Mouse (Mus musculus) embryonic fibroblast, embryonic 13.5 days (primary cell): ENCODE results near the gene Eif2ak3.

Experiments
- CTCF ChIP-seq: IDR thresholded peaks from 2 replicates; pipeline ENCODE4 v1.5.1; 2011; ENCODE audit warnings: mild to moderate bottlenecking, control low read depth, low read length, moderate library complexity, borderline replicate concordance; ENCODE audit not compliant: insufficient read depth
- POLR2A ChIP-seq: IDR thresholded peaks from 2 replicates; pipeline ENCODE4 v1.6.1; 2011; ENCODE audit warnings: low read depth, mild to moderate bottlenecking, control low read depth, low read length, moderate library complexity

DNA sequence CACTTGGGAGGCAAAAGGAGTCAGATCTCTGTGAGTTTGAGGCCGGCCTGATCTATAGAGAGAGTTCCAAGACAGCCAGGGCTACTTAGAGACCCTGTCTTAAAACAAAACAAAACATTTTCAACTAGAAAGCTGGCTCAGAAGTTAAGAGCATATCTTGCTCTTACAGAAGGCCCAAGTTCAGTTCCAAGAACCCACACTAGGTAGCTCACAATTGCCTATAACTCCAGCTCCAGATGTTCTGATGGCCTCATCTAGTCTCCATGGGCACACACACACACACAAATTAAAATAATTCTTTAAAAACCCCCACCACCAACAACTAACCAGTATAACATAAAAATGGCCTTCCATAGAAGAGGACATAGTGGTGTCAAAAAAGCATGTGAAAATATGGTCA is 33.8 kb upstream of the Eif2ak3 start:
- TF ChIP-seq POLR2A (no peak), CTCF (no peak)
